Mouse (Mus musculus): ENCODE results near the gene 9330182O14Rik.

- TF ChIP-seq GATA1 (IDR thresholded peaks at IDR 0.05; ENCODE audit: borderline replicate concordance, low read length) (no peak), CTCF (IDR thresholded peaks at IDR 0.05; ENCODE audit: low read depth, low read length) (no peak)
Measured at GRCm38 (mm10) chr15:40113888-40114576, 20.1 kb upstream of the 9330182O14Rik start.

All from G1E (cell line).